Mouse (Mus musculus) cerebellum, adult 2 months (tissue): ENCODE measurements around the gene Ttll4. TPM values are rescaled to one million over a fixed set of nuclear protein-coding genes. Genes with fewer than 3 reads are reported as not detected.

Source experiments
- DNase-seq, 2 experiments: peaks; one replicate each; pipeline ENCODE4 v3.0.0; 2021
- H3K27ac ChIP-seq: fragments of 200-500 bp; 2 replicates; pipeline ENCODE4 v1.5.1; 2012; ENCODE audit warnings: low read length, control low read depth, inconsistent platforms; ENCODE audit not compliant: insufficient read depth
- H3K27me3 ChIP-seq: fragments of 200-500 bp; 2 replicates; pipeline ENCODE4 v1.6.1; 2012; ENCODE audit warnings: inconsistent platforms, mild to moderate bottlenecking, low read length, moderate library complexity; ENCODE audit not compliant: control insufficient read depth, insufficient read depth
- H3K4me1 ChIP-seq: fragments of 200-500 bp; 2 replicates; pipeline ENCODE4 v1.6.1; 2011; ENCODE audit warnings: low read length; ENCODE audit not compliant: control insufficient read depth, insufficient read depth
- H3K4me3 ChIP-seq: fragments of 200-500 bp; replicated peaks from 2 replicates; pipeline ENCODE3; 2011; ENCODE audit warnings: mild to moderate bottlenecking, low read depth, low read length, control low read depth; ENCODE audit not compliant: insufficient read depth
- CTCF ChIP-seq: fragments of 200-500 bp; IDR thresholded peaks from 2 replicates; pipeline ENCODE4 v1.5.1; 2011; ENCODE audit warnings: low read depth, mild to moderate bottlenecking, control low read depth, low read length, moderate library complexity, borderline replicate concordance; ENCODE audit not compliant: insufficient read depth
- POLR2A ChIP-seq: fragments of 200-500 bp; IDR thresholded peaks from 2 replicates; pipeline ENCODE4 v1.6.1; 2011; ENCODE audit warnings: low read length, control low read depth, borderline replicate concordance; ENCODE audit not compliant: insufficient read depth
- WGBS: fragments of 180-500 bp; shearing (Covaris S2); methylation state at CpG from one replicate; pipeline ENCODE4 v1.1.7; 2018; 5-methylcytosine and 5-hydroxymethylcytosine counted together
- polyA plus RNA-seq: library from polyadenylated mRNA; depleted of rRNA; stranded (reverse); fragments of >200 nt; gene quantifications from 2 replicates; pipeline ENCODE4 v1.2.3, GENCODE M21; 2012

Ttll4 gene
- polyA plus RNA-seq, 1 experiment: 22.4 TPM

DNA sequence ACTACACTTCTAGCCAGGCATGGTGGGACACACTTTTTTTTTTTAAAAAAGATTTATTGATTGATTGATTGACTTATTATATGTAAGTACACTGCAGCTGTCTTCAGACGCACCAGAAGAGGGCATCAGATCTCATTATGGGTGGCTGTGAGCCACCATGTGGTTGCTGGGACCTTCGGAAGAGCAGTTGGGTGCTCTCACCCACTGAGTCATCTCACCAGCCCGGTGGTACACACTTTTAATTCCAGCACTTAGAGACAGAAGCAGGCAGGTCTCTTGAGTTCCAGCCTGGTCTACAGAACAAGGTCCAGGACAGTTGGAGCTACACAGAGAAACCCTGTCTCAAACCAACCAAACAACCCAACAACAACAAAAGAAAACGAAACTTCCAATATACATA is 50.5 kb downstream of the Ttll4 start:
- Histone ChIP-seq H3K27me3 (no peaks in the 10 kb centered on the region; the same call in 1 of the 2 replicates), H3K27ac (no peak overlapping the region), H3K4me1 (0 out of 2 replicates have a peak, but pooled peaks cover 3% of the 10 kb centered on the region), H3K4me3 (no peak overlapping the region)
- 76% methylated on average over 4 of the region's 4 CpGs for WGBS
- TF ChIP-seq CTCF (no peak), POLR2A (no peak)
- DNase-seq: no peak

GRCm38 (mm10) chr1:74712461-74713098 is 51.0 kb downstream of the Ttll4 start:
- 51% methylated on average over 5 of the region's 5 CpGs for WGBS
- TF ChIP-seq CTCF (no peak), POLR2A (no peak)
- Histone ChIP-seq H3K27me3 (no peaks in the 10 kb centered on the region; the same call in 1 of the 2 replicates), H3K4me3 (peak overlapping the region; percentile 44), H3K4me1 (0 out of 2 replicates have a peak, but pooled peaks cover 3% of the 10 kb centered on the region), H3K27ac (no peak overlapping the region)
- DNase-seq: no peak

DNA sequence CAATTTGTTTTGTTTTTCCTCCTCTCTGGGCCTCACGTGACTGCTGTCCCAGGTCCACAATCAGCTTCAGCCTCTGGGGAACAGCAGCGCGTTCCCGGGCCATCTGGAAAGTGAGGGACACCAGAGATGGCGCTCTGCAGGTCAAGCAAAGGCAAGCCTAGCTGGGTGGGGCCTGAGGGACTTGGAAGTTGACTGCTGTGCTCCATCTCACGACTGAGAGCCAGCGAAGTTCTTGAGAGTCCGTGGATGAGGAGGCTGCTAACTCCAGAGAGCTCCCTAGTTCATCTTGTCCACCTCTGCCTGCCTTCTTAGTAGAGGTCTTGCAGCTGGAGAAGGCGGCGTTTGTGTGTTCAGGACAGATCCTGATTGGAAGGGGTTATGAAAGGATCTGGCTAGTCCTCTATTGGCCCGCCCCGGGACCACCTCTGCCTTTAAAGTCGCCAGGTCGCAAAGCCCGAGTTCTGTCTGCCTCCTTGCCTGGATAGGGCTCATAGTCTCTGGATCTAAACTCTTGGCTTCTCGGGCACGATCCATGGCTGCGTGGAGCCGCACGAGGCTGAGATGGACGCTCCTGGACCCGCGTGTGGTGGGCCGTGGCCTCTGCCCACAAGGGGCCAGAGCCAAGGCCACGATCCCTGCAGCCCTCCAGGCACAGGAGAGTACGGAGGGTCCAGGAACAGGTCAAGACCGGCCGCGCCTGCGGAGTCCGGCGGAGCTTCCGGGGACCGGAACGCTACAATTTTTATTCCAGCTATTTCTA is 51.7 kb downstream of the Ttll4 start, which contains the start of gene Cyp27a1:
Gene Cyp27a1 (plus strand): TSS at position 476 of the 760 bp plus-strand sequence.
- 5% methylated on average over 35 of the region's 35 CpGs for WGBS
- DNase-seq: peak; percentile 23 to 28
- no peak for TF ChIP-seq POLR2A
- TF ChIP-seq CTCF: no peak
- Histone ChIP-seq H3K27me3 (no peaks in the 10 kb centered on the region; the same call in 1 of the 2 replicates), H3K4me1 (0 out of 2 replicates have a peak, but pooled peaks cover 3% of the 10 kb centered on the region), H3K27ac (peak within 1 kb of the TSS; percentile 24; the same call in 1 of the 2 replicates), H3K4me3 (peak within 1 kb of the TSS; percentile 44)

- Histone ChIP-seq H3K4me1 (0 out of 2 replicates have a peak, but pooled peaks cover 3% of the 10 kb centered on the region), H3K27ac (no peak overlapping the region), H3K27me3 (no peaks in the 10 kb centered on the region; the same call in 1 of the 2 replicates), H3K4me3 (peak overlapping the region; percentile 44)
- DNase-seq: no peak
- no peak for TF ChIP-seq POLR2A
- no peak for TF ChIP-seq CTCF
- WGBS: 34% methylated on average over 12 of the region's 12 CpGs
Observed at GRCm38 (mm10) chr1:74713859-74714730, 52.5 kb downstream of the Ttll4 start.

DNA sequence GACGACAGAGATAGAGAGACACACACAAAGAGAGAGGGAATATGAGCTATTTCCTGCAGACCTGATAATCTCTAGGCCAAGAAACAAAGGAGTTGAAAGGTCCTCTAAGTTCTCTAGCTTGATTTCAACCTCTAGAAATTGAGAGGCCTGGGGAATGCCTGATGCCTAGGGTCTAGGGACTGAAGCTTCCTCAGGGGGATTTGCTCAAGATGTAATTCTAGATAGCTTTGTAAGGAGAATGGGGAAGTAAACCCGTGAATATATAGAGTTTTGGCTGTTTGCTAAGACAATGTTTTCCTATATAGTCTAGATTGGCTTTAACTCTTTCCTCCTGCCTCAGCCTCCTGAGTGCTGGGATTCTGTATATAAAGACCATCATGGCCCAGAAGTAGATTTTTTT is 53.4 kb downstream of the Ttll4 start:
- H3K27me3 ChIP-seq: no peaks in the 10 kb centered on the region; the same call in 1 of the 2 replicates
- WGBS: 70% methylated on average over 2 of the region's 2 CpGs
- H3K27ac ChIP-seq: no peak overlapping the region
- H3K4me3 ChIP-seq: no peak overlapping the region
- DNase-seq: no peak
- 0 out of 2 replicates have a peak, but pooled peaks cover 3% of the 10 kb centered on the region for H3K4me1 ChIP-seq
- TF ChIP-seq CTCF (no peak), POLR2A (no peak)

- 85% methylated on average over 5 of the region's 5 CpGs for WGBS
- TF ChIP-seq CTCF (no peak), POLR2A (no peak)
- Histone ChIP-seq H3K27ac (no peak overlapping the region), H3K27me3 (no peaks in the 10 kb centered on the region; the same call in 1 of the 2 replicates), H3K4me3 (no peak overlapping the region), H3K4me1 (0 out of 2 replicates have a peak, but pooled peaks cover 3% of the 10 kb centered on the region)
- DNase-seq: no peak
Observed at GRCm38 (mm10) chr1:74715468-74715867, 53.9 kb downstream of the Ttll4 start.

DNA sequence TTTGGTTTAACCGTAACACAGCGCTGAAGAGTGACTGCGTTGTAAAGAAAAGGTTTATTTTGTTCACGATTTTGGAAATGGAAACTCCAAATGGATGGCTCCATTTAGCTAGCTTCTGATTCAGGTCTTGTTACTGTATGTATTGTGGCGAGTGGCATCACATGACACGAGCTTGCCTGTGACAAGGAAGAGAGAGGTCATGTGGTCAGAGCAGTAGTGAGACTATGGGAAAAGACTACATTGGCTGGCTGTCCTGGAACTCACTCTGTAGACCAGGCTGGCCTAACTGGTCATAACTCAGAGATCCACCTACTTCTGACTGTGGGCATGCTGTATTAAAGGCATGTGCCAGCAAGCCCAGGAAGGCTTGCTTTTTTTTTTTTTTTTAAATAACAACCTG is 54.3 kb downstream of the Ttll4 start:
- 89% methylated on average over 6 of the region's 6 CpGs for WGBS
- DNase-seq: no peak
- TF ChIP-seq CTCF: no peak
- TF ChIP-seq POLR2A: no peak

More for the DNA sequence above, 54.3 kb downstream of the Ttll4 start:
- Histone ChIP-seq H3K4me1 (0 out of 2 replicates have a peak, but pooled peaks cover 3% of the 10 kb centered on the region), H3K27me3 (no peaks in the 10 kb centered on the region; the same call in 1 of the 2 replicates), H3K27ac (no peak overlapping the region), H3K4me3 (no peak overlapping the region)
